Mouse (Mus musculus) stomach, postnatal 0 days (tissue): Measurements from ENCODE around the gene Mrgprg. TPM values are rescaled to one million over a fixed set of nuclear protein-coding genes. Genes with fewer than 3 reads are reported as not detected.

Source experiments
- ATAC-seq: fragments of 200-750 bp; cut with Nextera tagmentation; 2 replicates; pipeline ENCODE4 v1.8.0; 2017; ENCODE audit not compliant: low FRiP score, low TSS enrichment
- DNase-seq: peaks from one replicate; pipeline ENCODE4 v3.0.0-alpha.2; 2016; ENCODE audit warnings: low spot score
- H3K27ac ChIP-seq: fragments of 300-500 bp; sonication (generic); replicated peaks from 2 replicates; pipeline ENCODE4 v1.5.1; 2014; ENCODE audit warnings: mild to moderate bottlenecking, control low read depth
- H3K27me3 ChIP-seq: fragments of 300-500 bp; sonication (generic); 2 replicates; pipeline ENCODE4 v1.6.1; 2014; ENCODE audit warnings: low read length; ENCODE audit not compliant: control insufficient read depth, insufficient read depth
- H3K36me3 ChIP-seq: fragments of 300-500 bp; sonication (generic); 2 replicates; pipeline ENCODE4 v1.6.1; 2014; ENCODE audit warnings: low read length, mixed read lengths; ENCODE audit not compliant: control insufficient read depth, insufficient read depth
- H3K4me1 ChIP-seq: fragments of 300-500 bp; sonication (generic); replicated peaks from 2 replicates; pipeline ENCODE4 v1.6.1; 2014; ENCODE audit warnings: antibody characterized with exemption; ENCODE audit not compliant: control insufficient read depth, insufficient read depth
- H3K4me2 ChIP-seq: fragments of 300-500 bp; sonication (generic); replicated peaks from 2 replicates; pipeline ENCODE4 v1.6.1; 2014; ENCODE audit warnings: low read depth, mild to moderate bottlenecking, control low read depth, moderate library complexity
- H3K4me3 ChIP-seq: fragments of 300-500 bp; sonication (generic); 2 replicates; pipeline ENCODE4 v1.5.1; 2014; ENCODE audit warnings: low read depth, low read length, control low read depth
- H3K9ac ChIP-seq: fragments of 300-500 bp; sonication (generic); 2 replicates; pipeline ENCODE4 v1.6.1; 2014; ENCODE audit warnings: mild to moderate bottlenecking, low read length, control low read depth, mixed read lengths
- H3K9me3 ChIP-seq: fragments of 300-500 bp; sonication (generic); 2 replicates; pipeline ENCODE4 v1.6.1; 2016; ENCODE audit warnings: low read length; ENCODE audit not compliant: control insufficient read depth
- CTCF ChIP-seq: IDR thresholded peaks from 2 replicates; pipeline ENCODE4 v1.5.1; 2016; ENCODE audit warnings: antibody characterized with exemption, low read depth, mild to moderate bottlenecking, moderate library complexity
- EP300 ChIP-seq: optimal IDR thresholded peaks from 2 replicates; pipeline ENCODE3; 2016; ENCODE audit warnings: antibody characterized with exemption
- WGBS: fragments of 180-500 bp; shearing (Covaris S2); extraction: QIAGEN DNeasy Blood & Tissue Kit; methylation state at CpG from one replicate; pipeline ENCODE4 v1.1.7; 2014; 5-methylcytosine and 5-hydroxymethylcytosine counted together
- polyA plus RNA-seq: library from polyadenylated mRNA; unstranded; fragments of >200 nt; fragmentation: Nextera tagmentation; extraction: Ambion mirVana; gene quantifications from 2 replicates; pipeline ENCODE4 v1.2.1, GENCODE M21; 2015

Mrgprg gene
- polyA plus RNA-seq, 1 experiment from 2014 or later, result not detected

DNA sequence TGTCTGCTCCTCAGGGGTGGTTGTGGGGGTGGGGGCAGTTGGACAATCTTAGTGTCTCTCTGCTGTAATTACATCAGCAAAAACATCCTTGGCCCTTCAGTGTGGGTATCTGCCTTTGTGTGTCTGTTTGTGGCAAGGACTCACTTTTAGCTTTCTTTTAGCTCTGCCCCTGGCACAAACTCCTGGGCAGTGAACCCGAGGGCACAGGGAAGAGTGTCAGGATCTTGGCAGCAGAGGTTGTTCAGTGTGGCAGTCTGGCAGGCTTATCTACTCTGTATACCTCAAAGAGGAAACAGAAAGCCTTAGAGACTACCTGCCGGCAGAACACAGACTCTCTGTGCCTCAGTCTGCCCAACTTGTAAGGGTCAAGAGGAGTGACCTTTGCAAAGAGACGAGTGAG, 9.1 kb downstream of the Mrgprg start:
- H3K27me3 ChIP-seq, result peaks cover 3% of the 10 kb centered on the region
- H3K36me3 ChIP-seq, result no peaks in the 10 kb centered on the region
- WGBS, result 60% methylated on average over 3 of the region's 3 CpGs
- DNase-seq (no peak), ATAC-seq (no peak)
- no peak overlapping the region for H3K9ac ChIP-seq
- H3K4me1 ChIP-seq, result no peaks in the 10 kb centered on the region
- TF ChIP-seq CTCF, result no peak
- no peak for TF ChIP-seq EP300
- H3K4me3 ChIP-seq, result no peak overlapping the region
- H3K9me3 ChIP-seq, result no peaks in the 10 kb centered on the region
- H3K4me2 ChIP-seq, result no peak overlapping the region
- no peak overlapping the region for H3K27ac ChIP-seq

DNA sequence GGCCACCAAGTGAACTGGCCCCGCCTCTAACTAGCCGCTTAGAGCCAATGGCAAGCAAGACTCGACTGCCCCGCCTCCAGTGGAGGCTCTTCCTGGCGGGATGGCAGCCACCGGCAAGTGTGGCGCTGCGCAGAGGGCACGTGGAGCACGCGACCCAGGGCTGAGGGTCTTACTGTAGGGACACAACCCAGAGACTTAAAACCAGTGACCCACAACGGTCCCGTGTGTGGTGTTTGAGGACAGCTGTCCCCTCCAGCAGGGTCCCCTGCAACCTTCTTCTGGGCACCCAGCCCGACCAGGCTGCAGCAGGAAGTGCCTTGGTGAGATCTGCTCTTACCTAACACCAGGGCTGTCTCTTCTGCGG, 9.8 kb downstream of the Mrgprg start:
- Histone ChIP-seq H3K4me3 (peak overlapping the region; percentile 32), H3K4me1 (no peaks in the 10 kb centered on the region), H3K9ac (peak overlapping the region; percentile 38), H3K27me3 (peaks cover 3% of the 10 kb centered on the region), H3K9me3 (no peaks in the 10 kb centered on the region), H3K36me3 (no peaks in the 10 kb centered on the region), H3K27ac (no peak overlapping the region), H3K4me2 (peak overlapping the region; percentile 68)
- TF ChIP-seq CTCF (peak; percentile 37), EP300 (no peak)
- ATAC-seq (peak; percentile 89), DNase-seq (peak; percentile 86)
- WGBS, result 1% methylated on average over 15 of the region's 15 CpGs

DNA sequence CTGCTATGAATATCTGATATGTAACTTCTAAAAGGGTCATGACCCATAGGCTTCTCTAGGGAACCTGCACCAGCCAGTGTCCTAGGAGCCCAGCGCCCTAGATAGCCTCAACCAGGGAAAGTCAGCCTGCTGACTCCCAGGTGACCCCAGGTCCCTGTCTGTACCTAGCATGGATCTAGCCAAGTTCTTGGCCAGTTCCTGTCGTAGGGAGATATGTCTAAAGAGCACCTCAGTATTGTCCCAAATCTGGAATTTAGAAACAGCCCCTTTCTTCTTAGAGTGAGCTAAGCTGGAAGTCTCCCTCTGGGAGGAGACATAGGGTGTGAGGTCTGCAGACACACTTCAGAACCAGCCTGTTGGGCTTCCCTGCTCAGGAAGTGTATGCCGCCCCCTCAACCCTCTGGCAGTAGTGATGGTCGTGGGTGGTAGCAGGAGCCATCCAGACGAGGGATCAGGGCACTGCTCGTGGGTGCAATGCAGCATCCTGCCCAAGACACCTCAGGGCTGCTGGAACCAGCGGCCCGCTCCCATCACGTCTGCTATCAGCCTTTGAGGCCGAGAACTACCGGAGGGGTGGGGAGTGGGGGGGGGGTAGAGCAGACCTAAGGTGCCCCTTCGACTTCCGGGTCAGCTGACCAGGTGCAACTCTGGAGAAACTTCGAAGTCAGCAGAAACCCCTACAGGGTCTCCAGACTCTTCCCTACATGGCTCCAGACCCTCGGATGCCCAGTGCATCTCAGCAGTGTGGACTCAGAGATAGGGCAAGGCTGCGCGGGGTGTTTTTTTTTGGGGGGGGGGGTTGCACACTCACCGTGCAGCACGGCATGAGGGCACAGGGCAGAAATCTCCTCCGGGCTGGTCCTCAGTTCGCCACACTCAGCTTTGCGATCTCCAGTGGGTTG, 10.4 kb downstream of the Mrgprg start, which contains the start of gene Osbpl5:
Gene Osbpl5 (minus strand): TSS at position 861 of the 902 bp plus-strand sequence.
- 26% methylated on average over 22 of the region's 22 CpGs for WGBS
- H3K36me3 ChIP-seq, result no peaks in the 10 kb centered on the region
- ATAC-seq, result no peak

DNA sequence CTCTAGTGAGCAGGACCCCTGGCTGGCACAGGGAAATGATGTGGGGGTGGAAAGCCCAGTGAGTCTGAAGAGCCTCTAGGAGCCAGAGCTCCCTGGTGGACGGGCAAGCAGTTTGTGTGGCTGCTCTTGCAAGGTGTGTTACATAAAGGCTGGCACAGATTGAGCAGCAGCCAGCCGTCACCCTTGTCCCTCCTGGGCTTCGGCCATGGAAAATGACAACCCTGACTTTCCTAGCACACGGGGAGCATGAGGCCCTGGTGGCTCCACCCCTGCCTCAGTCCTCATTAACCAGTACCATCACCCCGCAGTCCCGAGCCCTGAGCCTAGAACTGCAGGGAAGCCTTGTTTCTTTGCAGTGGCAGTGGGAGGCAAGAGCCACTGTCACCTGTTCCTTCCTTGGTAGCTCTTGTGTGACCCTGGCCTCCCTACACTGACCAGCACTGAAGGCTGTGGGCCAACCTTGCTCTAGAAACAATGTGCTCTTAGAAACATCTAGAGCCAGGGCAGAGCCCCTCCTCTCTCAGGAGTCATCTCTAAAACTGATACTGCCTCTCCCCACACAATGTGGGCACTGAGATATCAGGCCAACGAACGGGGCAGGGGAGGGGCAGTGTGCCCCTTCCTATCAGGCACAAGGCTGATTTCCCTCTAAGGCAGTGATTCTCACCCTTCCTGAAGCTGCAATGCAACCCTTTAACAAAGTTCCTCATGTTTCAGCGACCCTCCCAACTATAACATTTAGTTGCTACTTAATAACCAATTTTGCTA, 11.3 kb downstream of the Mrgprg start:
- TF ChIP-seq CTCF (no peak), EP300 (no peak)
- no peak overlapping the region for H3K9ac ChIP-seq
- H3K4me2 ChIP-seq, result no peak overlapping the region
- ATAC-seq (no peak), DNase-seq (no peak)
- no peaks in the 10 kb centered on the region for H3K36me3 ChIP-seq
- peaks cover 3% of the 10 kb centered on the region for H3K27me3 ChIP-seq
- WGBS, result 79% methylated on average over 9 of the region's 9 CpGs
- H3K4me1 ChIP-seq, result no peaks in the 10 kb centered on the region
- no peaks in the 10 kb centered on the region for H3K9me3 ChIP-seq
- H3K27ac ChIP-seq, result no peak overlapping the region
- H3K4me3 ChIP-seq, result no peak overlapping the region

More for the DNA sequence above, 10.4 kb downstream of the Mrgprg start, which contains the start of gene Osbpl5:
- Histone ChIP-seq H3K4me2 (peak within 1 kb of the TSS; percentile 68), H3K9me3 (no peaks in the 10 kb centered on the region), H3K4me3 (peak within 1 kb of the TSS; percentile 32), H3K9ac (peak within 1 kb of the TSS; percentile 38), H3K27me3 (peaks cover 3% of the 10 kb centered on the region), H3K4me1 (no peaks in the 10 kb centered on the region), H3K27ac (no peak within 1 kb of the TSS)
- no peak for DNase-seq
- TF ChIP-seq EP300 (no peak), CTCF (no peak)

DNA sequence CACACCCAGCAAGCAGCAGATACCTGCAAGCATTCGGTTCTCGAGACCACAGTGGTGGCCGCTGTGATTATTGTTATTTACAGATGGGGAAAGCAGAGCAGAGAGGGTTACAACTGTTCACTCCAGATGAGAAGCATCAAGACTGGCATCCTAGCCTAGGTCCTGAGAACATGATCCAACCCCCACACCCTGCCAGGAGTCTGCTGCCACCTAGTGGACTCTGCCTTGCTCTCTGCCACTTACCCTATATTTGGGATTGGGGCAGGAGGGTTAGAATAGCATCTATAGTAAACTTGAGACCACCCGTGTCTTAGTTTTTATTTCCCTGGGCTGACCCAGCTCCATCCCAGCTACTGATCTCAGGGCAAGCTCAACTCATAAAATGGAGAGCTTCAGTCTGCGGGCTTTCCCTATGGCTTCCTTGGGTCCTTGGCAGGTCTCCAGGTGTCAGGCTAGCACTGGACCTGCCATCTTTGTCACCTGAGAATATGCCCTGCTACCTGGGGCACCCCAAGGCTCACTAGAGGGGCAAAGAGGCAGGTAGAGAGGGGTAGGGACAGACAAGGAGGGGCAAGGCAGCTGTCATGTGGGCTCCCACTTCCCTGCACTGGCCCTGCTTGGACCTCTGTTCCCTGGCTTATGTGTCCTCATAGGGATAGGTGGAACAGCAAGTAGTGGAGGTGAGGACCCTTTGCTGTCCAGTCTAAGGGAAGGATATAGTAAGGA, 12.6 kb downstream of the Mrgprg start:
- Histone ChIP-seq H3K4me1 (no peaks in the 10 kb centered on the region), H3K27me3 (peaks cover 3% of the 10 kb centered on the region), H3K4me2 (no peak overlapping the region), H3K27ac (no peak overlapping the region), H3K9me3 (no peaks in the 10 kb centered on the region), H3K36me3 (no peaks in the 10 kb centered on the region), H3K4me3 (no peak overlapping the region), H3K9ac (no peak overlapping the region)
- 25% methylated on average over 5 of the region's 5 CpGs for WGBS
- ATAC-seq (no peak), DNase-seq (peak; percentile 69)
- TF ChIP-seq EP300, result no peak
- peak; percentile 91 for TF ChIP-seq CTCF
